Mouse (Mus musculus): ENCODE data around the gene Mvd. TPM values are rescaled to one million over a fixed set of nuclear protein-coding genes. Genes with fewer than 3 reads are reported as not detected.

The Mvd gene
- total and polyA plus RNA-seq, 3 experiments = 20.6 to 25.5 TPM; not detected in 1

DNA sequence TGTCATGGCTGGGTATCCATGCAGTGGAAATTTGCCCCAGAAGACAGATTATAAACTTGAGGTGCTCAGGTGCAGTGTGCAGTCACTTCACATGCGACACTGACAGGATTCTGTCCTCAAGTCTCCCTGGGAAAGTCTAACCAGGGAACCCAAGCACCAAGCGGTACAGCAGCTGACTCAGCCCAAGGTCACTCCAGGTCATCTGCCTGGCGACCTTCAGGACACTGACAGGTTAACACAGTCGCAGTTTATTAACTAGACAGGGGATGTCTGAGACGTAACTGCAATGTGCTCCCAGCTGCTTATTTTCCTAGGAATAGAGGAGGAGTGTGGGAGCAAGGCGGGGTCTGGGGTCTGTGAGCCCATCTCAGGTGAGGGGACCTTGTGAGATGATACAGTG lies 26.2 kb upstream of the Mvd start:
- no peak overlapping the region for H3K4me3 ChIP-seq (ENCODE audit: control insufficient read depth in 1 of 2, insufficient read depth in 1 of 2, low read depth in 2 of 2, low read length in 2 of 2)
- TF ChIP-seq MXI1 (IDR thresholded peaks at IDR 0.05; ENCODE audit: low read depth, low read length) (no peak), GABPA (IDR thresholded peaks at IDR 0.05; ENCODE audit: low read depth, low read length) (no peak), TAL1 (IDR thresholded peaks at IDR 0.05; ENCODE audit: low read length) (no peak), CHD2 (IDR thresholded peaks at IDR 0.05; ENCODE audit: low read length) (no peak), MYC (IDR thresholded peaks at IDR 0.05; ENCODE audit: low read depth, low read length) (no peak), NRF1 (IDR thresholded peaks at IDR 0.05; ENCODE audit: insufficient read depth, low read depth, low read length, poor library complexity, severe bottlenecking) (no peak), TCF12 (IDR thresholded peaks at IDR 0.05; ENCODE audit: low read depth, low read length) (no peak), ZNF384 (IDR thresholded peaks at IDR 0.05; ENCODE audit: low read depth, low read length) (no peak), SMC3 (IDR thresholded peaks at IDR 0.05; ENCODE audit: low read depth, low read length) (no peak), EP300 (IDR thresholded peaks at IDR 0.05; ENCODE audit: low read depth in 1 of 2, low read length in 2 of 2) (no peak), POLR2AphosphoS5 (IDR thresholded peaks at IDR 0.05; ENCODE audit: borderline replicate concordance, low read depth, low read length) (no peak), MAZ (IDR thresholded peaks at IDR 0.05; ENCODE audit: low read depth, low read length) (no peak), NELFE (IDR thresholded peaks at IDR 0.05; ENCODE audit: low read depth, low read length) (no peak), ZC3H11A (IDR thresholded peaks at IDR 0.05; ENCODE audit: low read depth, low read length) (no peak), GATA1 (IDR thresholded peaks at IDR 0.05; ENCODE audit: low read depth, low read length) (no peak), ELF1 (IDR thresholded peaks at IDR 0.05; ENCODE audit: low read depth, low read length) (no peak), JUND (IDR thresholded peaks at IDR 0.05; ENCODE audit: low read depth, low read length) (no peak), KAT2A (conservative IDR thresholded peaks at IDR 0.05; ENCODE audit: low read depth, low read length) (no peak)
- no peaks in the 10 kb centered on the region for H3K9me3 ChIP-seq (replicated peaks; ENCODE audit: insufficient read depth, low read length)
- no peak overlapping the region for H3K9ac ChIP-seq (ENCODE audit: control insufficient read depth, low read depth, low read length, poor library complexity, severe bottlenecking)
- no peak overlapping the region for H3K27ac ChIP-seq (ENCODE audit: control insufficient read depth, low read depth, low read length)
- H3K79me2 ChIP-seq (ENCODE audit: control insufficient read depth, insufficient read depth, low read length, poor library complexity) = no peaks in the 10 kb centered on the region; the same call in 1 of the 2 replicates
- H3K4me1 ChIP-seq (ENCODE audit: control insufficient read depth in 1 of 2, insufficient read depth in 2 of 2, low read length in 2 of 2) = peaks cover 4 to 21% of the 10 kb centered on the region in 2 experiments
- no peaks in the 10 kb centered on the region for H3K27me3 ChIP-seq (ENCODE audit: control insufficient read depth in 1 of 2, insufficient read depth in 2 of 2, low read length in 2 of 2)
- H3K36me3 ChIP-seq (ENCODE audit: control insufficient read depth in 1 of 2, insufficient read depth in 2 of 2, low read length in 2 of 2) = peaks cover 0 to 12% of the 10 kb centered on the region in 2 experiments; a peak in 3 of 4 replicates
- DNase-seq (ENCODE audit: low read depth, low spot score) = no peak

- Histone ChIP-seq H3K4me3 (ENCODE audit: control insufficient read depth in 1 of 2, insufficient read depth in 1 of 2, low read depth in 2 of 2, low read length in 2 of 2) (no peak overlapping the region), H3K4me1 (ENCODE audit: control insufficient read depth in 1 of 2, insufficient read depth in 2 of 2, low read length in 2 of 2) (peaks cover 0 to 18% of the 10 kb centered on the region in 2 experiments; a peak in 2 of 4 replicates), H3K9ac (ENCODE audit: control insufficient read depth, low read depth, low read length, poor library complexity, severe bottlenecking) (no peak overlapping the region), H3K9me3 (replicated peaks; ENCODE audit: insufficient read depth, low read length) (no peaks in the 10 kb centered on the region), H3K36me3 (ENCODE audit: control insufficient read depth in 1 of 2, insufficient read depth in 2 of 2, low read length in 2 of 2) (peaks cover 0 to 4% of the 10 kb centered on the region in 2 experiments; a peak in 3 of 4 replicates), H3K79me2 (ENCODE audit: control insufficient read depth, insufficient read depth, low read length, poor library complexity) (no peaks in the 10 kb centered on the region; the same call in 1 of the 2 replicates), H3K27me3 (ENCODE audit: control insufficient read depth in 1 of 2, insufficient read depth in 2 of 2, low read length in 2 of 2) (no peaks in the 10 kb centered on the region), H3K27ac (ENCODE audit: control insufficient read depth, low read depth, low read length) (no peak overlapping the region)
- TF ChIP-seq MAZ (IDR thresholded peaks at IDR 0.05; ENCODE audit: low read depth, low read length) = no peak
- no peak for TF ChIP-seq SMC3 (IDR thresholded peaks at IDR 0.05; ENCODE audit: low read depth, low read length)
- no peak for DNase-seq (ENCODE audit: low read depth, low spot score)
Measured at GRCm38 (mm10) chr8:122467816-122468215, 24.6 kb upstream of the Mvd start.

All from MEL (cell line).